Mouse (Mus musculus) layer of hippocampus, postnatal 25 days (tissue): ENCODE results near the gene Smoc1. TPM values are rescaled to one million over a fixed set of nuclear protein-coding genes. Genes with fewer than 3 reads are reported as not detected.

ENCODE experiments used
- DNase-seq, 2 experiments: peaks; one replicate each; pipeline ENCODE4 v3.0.0; 2022; ENCODE audit warnings: mixed read lengths in 2 of 2, low spot score in 1 of 2; ENCODE audit errors: extremely low spot score in 1 of 2
- total RNA-seq, 2 experiments: library from RNA; stranded (reverse); gene quantifications; 2 replicates each; pipeline ENCODE4 v1.2.3; 2021

Smoc1 gene
- total RNA-seq, 2 experiments from 2014 or later = 5.9 to 7.6 TPM

DNA sequence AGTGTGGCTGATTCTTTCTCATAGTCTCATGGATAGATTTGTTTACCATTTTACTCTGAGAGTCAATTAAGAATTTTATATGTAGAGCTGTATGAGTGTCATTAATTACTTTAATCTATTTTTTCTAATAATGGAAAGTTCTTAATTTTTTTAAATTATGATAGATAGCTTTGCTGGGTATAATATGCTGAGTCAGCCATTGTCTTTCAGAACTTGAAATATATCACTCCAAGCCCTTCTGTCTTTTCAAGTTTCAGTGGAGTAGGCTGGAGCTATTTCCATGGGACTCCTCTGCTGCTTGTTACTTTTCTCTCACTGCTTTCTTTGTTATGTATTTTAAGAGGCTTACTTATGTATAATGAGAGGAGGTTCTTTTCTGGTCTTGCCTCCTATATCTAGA is 93.7 kb downstream of the Smoc1 start:
- no peak for DNase-seq

DNA sequence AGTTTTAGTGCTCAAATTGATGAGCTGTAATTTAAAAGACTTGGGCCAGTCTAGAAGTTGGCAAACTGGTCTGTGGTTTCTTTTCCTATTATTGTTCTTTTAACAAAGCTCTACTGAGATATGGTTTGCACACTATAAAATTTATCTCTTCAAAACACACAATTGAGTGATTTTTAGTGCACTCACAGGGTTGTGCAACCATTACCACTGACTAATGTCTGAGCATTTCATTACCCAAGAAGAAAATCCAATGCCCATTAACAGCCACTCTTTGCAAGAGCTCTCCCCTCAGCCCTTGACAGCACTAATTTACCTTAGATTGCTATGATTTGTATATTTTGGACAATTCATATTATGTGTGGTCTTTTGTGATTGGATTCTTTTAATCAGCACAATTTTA is 97.2 kb downstream of the Smoc1 start:
- no peak for DNase-seq

GRCm38 (mm10) chr12:81126842-81127241 is 100.2 kb downstream of the Smoc1 start:
- no peak for DNase-seq

DNA sequence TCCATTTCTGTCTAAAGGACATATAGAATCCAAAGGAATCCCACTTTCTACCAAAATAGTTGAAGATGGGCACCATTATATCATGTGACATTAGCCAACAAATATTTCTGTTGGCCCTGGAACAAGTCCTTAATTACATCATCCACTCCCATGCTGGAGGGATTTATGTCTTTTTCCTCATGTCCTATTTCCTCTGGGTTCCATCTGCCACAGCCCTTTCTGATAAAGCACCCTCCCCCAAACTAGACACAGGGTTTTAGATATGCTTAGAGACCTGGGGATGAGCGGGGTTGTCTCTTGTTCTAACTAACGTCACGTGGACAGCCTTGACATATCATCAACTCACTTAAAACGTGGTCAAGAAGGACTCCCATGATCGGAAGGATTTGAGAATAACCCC is 102.1 kb downstream of the Smoc1 start:
- no peak for DNase-seq

DNA sequence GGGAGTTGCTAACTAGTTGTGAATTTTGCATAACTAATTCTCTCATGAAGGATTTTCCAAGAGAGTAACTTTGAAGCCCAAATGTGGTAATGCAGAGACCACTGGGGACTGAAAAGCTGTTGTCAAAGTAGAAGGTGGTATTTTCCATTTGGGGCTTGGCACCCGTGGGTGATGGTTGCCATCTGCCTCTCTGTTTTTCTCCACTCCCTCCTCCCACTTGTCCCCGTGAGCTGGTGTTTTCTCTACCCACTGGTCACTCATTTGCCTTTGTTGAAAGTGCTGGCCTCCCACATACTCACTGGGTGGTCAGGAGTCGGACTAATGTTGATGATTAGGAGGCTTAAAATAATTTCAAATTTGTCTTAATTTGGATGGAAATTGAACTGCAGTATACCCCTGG is 104.1 kb downstream of the Smoc1 start:
- no peak for DNase-seq

DNA sequence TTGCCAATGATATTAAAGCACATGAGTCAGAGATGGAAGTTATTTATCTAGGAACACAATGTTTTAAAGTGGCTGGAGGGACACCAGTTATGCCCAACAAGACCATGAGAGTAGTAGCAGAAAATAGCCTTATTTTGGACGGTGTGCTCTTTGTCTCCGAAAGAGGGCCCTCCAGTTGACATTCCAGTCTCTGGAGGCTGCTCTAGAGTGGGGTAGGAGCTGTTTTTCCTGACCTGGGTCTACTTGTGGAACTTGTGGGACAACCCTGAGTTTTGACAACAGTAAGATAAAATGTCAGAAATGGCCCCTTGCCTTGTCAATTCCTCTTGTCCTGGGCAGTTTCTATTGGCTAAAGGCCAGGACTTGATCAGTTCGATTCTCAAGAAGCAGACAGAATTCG is 104.5 kb downstream of the Smoc1 start:
- DNase-seq = no peak

DNA sequence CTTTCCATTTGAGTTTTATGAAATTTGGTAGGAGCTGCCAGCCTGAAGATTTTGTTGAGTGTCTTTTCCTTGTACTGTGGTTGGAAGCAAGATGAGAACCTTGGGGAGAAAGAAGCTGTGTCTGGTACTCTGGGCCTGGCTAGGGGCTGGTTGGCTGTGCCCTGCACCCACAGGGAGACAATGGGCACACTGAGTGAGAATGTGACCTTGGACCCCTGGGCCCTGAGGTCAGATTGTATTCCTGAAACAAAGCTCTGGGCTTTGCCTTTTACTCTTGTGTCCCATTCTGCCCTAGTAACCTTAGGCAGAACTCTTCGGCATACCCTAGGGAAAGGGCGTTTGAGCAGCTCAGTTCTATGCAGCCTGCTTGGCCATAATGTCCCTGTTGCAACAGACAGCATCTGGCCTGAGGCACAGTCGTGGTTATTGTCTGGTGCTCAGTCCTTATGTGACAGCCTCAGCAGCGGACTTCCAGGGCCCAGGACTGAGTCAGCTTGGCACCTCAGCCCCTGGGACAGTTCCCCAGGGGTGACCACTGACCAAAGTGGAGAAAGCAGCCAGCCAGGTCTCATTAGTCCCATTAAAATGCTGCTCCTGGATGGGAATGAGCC is 106.6 kb downstream of the Smoc1 start:
- no peak for DNase-seq

- DNase-seq = no peak
Observed at GRCm38 (mm10) chr12:81138217-81138616, 111.6 kb downstream of the Smoc1 start.

- no peak for DNase-seq
Observed at GRCm38 (mm10) chr12:81139463-81139862, 112.9 kb downstream of the Smoc1 start.

DNA sequence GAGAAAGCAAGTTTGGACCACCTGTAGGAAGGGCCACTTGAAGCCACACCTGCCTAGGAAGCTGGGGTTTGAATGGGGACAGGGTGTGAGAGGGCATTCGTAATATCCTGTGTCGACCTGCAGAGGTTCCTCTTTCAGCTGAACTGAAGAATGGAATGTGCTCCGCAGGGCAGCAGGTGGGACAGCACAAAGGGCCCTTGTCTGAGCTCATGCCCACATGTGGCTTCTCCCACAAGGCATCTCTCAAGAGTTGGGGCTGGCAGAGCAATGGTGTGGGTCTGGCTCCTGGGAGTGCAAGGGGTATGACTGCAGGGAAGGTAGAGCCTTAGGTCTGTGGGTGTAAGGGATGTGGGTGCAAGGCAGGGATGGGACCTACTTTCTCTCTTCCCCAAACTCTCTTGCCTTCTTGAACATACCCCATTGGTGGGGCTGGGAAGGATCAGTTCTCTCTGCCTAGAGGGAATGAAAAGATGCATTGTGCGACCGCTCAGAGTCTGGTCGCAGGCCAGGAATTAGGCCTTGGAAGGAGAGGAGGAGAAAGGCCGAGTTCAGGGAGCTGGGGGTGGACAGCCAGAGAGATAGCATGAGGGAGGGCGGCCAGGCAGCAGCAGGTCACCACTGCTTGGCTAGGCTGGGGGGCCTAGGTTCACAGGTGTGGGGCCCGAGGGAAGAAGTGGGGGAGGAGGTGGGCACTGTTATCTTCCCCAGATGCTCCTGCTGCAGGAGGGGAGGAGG is 114.2 kb downstream of the Smoc1 start:
- peak in 1 of 2 experiments; percentile 16 for DNase-seq

DNA sequence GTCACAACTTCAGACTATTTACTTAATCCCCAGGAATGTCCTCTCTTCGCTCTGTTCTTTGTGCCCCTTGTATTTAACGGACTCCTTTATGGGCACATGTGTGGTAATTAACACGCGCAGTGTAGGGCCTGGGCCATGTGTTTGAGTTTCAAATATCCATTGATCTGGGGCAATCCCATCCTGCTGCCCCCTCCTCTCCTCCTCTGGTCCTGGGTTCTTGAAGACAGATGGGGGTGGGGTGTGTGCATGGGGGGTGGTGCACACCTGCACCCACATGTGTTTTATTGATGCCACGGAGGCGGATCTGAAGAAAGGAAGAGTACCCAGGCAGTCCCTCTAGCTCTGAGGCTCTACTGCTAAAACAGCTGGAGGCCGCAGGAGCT is 114.7 kb downstream of the Smoc1 start:
- DNase-seq = no peak

DNA sequence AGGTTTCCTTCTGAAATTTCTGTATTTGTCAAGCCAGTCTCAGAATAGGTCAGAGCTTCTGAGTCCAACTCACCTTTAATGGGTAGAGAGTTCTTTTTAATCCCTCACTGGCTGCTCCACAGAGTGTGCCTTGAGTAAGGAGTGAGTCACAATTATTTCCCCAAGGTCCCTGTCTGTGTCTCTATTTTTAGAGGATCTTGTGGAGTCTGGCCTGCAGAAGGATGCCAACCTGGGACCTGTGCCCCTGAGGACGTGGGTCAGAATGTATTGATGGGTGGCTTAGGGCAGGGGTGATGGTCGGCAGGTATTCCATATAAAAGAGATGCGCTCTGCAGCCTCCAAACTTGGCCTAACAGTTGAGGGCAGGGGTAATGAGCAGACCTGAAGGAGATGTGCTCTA is 115.6 kb downstream of the Smoc1 start:
- DNase-seq = no peak

DNA sequence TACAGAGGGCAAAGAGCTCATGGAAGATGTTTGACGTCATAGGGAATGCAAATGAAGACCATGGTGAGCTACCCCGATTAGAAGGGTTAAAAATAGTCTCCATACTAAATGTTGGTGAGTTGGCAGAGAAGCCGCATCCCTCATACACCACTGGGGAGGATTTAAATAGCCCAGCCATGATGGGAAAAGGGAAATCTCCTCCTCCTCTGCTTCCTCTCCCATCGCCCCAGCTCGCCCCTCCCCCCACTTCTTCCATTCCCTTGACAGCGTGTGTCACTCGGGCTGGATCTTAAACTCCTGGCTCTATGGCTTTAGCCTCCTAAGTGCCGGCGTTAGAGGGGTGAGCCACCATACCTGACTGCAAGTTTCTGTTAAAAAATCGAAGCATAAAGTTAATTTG is 117.6 kb downstream of the Smoc1 start:
- no peak for DNase-seq

- DNase-seq = no peak
Observed at GRCm38 (mm10) chr12:81146417-81147180, 120.0 kb downstream of the Smoc1 start.

GRCm38 (mm10) chr12:81147956-81148355 is 121.3 kb downstream of the Smoc1 start:
- no peak for DNase-seq

DNA sequence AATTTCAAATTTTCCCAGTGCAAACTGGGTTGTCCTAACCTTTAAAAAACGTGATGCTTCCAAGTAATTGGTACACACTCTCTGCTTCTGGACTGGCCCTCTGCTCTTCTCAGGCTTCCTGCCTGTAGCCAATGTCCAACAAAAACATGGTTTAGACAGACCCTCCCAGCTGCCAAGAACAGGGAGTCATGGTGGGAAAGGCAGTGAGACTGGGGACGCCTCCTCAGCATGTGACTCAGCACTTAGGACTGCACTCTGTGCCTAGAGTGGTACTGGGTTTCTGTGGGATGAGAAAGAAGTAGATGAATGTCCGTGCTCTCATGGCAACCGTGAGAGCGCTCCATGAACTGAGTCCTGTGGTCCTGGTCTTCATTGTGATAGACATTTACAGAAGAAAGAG is 124.3 kb downstream of the Smoc1 start:
- DNase-seq = no peak

GRCm38 (mm10) chr12:81152082-81152481 is 125.5 kb downstream of the Smoc1 start:
- no peak for DNase-seq

GRCm38 (mm10) chr12:81155675-81156074 is 129.1 kb downstream of the Smoc1 start:
- DNase-seq = no peak

DNA sequence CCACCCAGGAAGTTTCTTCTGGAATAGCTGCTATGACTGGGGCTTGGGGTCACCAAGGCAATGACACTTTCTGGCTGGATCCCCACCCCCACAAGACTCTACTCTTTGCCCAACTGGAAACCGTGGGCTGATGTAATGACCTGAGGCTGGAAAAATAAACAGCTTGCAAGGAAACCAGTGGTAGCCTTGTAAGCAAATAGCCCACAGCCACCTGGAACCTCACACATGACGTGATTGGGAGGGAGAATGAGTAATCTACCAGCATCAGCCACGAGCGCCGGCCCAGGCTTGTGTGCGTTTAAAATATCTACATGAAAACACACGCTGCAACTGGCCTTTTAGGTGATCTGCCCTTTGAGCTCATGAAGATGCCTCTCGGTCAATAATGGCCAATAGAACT is 130.2 kb downstream of the Smoc1 start:
- DNase-seq = no peak

DNA sequence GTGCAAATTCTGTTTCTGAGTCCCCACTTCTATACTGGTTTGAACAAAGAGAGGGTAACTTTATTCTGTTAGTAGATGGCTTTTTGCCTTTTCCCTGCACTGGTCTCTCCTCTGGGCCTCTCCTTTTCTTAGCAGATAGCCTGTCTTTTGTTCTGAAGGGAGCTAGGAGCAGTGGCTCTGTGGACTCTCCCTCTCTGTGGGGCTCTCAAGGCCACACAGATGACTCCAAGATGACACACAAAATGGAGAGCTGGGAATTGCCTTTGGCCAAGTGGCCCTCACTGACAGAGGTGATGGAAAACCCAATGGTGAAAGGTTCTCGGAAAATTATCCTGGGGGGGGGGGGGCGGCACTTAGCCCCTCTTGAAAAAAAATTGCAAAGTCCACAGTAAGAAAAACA is 133.3 kb downstream of the Smoc1 start:
- DNase-seq = no peak

GRCm38 (mm10) chr12:81160425-81160824 is 133.8 kb downstream of the Smoc1 start:
- DNase-seq = no peak

DNA sequence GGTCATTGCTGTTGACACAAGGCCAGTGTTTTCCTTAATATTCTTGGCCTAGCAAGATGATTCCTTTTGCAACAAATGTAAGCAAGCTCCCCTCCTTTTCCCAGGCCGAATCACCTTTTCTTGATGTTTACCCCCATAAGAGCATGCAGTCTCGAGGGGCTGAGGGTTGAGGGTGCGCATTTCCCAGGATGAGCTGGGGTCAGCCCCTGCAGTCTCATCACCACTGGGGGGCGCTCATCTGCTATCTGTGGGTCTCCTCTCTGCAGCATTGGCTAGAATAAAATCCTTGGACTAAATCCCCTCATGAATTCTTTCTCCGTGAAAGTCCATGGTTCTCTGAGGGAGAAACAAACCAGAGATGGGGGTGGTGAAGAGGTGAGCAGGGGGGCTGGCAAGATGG is 134.2 kb downstream of the Smoc1 start:
- DNase-seq = peak in 1 of 2 experiments; percentile 57
